Mouse (Mus musculus): Measurements from ENCODE around the gene Carns1. TPM values are rescaled to one million over a fixed set of nuclear protein-coding genes. Genes with fewer than 3 reads are reported as not detected.

Gene Carns1
- 1 to 10 TPM; 6.1 to 7.2 TPM for polyA plus RNA-seq (2017; shearing (Covaris generic))

DNA sequence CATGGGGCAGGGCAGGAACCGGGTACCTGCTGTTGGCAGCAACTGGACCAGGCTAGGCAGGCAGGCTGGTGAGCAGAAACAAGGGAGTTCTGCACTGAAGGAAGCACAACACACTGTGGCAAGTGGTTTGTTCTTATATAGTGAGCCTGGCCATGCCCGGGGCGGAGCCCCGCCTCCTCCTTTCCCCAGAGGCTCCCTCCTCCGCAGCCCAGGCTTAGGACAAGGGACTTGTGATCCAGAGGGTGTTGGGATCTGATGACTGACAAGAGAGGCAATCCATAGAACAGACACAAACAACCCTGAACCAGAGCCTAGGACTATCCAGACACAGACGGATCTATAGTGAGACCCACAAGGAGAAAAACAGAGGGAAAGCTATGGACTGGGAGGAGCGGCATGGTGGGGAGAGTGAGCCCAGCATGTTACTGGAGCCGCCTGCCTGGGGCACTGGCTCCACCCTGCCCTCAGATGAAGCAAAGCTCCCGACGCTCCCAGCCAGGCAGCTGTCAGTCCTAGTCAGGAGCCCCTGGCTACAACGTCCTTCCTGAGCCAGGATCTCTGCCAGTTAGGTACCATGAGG lies at the start of gene Carns1:
TSS of gene Carns1 (minus strand) at position 112 of the 580 bp plus-strand sequence.
- ATAC-seq = no peak

DNA sequence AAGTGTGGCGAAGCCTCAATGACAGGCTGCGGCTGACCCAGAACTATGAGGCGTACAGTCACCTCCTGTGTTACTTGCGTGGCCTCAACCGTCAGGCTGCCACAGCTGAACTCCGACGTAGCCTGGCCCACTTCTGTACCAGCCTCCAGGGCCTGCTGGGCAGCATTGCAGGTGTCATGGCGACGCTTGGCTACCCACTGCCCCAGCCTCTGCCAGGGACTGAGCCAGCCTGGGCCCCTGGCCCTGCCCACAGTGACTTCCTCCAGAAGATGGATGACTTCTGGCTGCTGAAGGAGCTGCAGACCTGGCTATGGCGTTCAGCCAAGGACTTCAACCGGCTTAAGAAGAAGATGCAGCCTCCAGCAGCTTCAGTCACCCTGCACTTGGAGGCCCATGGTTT lies 46.9 kb upstream of the Carns1 start:
- no peak for ATAC-seq

DNA sequence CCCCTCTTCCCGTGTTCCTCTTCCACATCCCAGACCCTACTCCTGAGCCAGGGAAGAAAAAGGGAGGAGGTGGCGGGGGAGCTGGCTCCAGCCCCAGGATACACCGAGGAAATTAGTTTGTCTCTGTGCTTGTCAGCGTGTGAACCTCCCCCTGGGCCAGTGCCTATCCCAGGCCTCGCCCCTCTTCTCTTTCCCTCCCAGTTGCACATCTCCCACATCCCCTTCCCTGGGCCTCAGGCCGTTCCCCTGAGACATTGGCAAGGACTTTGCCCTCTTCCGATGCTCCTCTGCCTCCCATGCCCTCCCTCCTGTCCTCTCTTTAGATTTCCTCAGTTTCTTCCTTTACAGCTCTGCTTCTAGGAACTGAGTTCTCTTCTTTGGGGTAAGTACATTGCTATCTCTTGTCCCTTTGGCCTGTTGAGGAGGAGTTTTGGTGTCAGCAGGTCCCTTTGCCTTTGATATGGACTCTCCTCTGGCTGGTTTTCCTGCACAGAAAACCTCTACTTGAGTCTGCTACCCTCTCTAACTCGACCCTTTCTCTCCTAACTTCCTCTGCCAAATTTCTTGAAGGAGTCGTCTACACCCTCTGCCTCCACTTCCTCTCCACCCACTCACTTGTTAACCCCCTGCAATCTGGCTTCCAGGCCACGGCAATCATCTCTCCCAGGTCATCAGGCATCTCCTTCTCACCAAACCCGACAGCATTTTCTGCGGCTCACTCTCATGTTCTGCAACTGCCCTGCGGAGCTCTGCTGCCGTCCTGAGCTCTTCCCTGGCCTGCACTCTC lies 45.9 kb upstream of the Carns1 start:
- no peak for ATAC-seq

DNA sequence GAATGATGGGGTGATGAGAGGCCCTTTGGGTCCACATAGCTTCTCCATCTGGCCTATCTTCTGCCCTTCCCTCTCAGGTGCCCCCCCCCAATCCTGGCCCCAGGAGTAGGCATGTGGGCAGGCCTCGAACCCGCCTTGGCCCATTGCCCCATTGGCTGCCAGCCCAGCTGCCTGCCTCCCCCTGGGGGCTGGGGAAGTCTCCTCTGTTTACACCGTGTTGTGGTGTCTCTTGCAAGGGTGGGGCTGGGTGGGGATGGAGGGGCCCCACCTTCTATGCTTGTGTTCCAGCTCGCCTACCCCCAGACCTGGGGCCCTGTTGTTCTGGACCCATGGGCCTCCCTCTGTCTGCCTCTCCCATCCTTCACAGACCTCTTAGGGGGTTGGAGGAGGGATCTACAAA lies 45.1 kb upstream of the Carns1 start:
- no peak for ATAC-seq

DNA sequence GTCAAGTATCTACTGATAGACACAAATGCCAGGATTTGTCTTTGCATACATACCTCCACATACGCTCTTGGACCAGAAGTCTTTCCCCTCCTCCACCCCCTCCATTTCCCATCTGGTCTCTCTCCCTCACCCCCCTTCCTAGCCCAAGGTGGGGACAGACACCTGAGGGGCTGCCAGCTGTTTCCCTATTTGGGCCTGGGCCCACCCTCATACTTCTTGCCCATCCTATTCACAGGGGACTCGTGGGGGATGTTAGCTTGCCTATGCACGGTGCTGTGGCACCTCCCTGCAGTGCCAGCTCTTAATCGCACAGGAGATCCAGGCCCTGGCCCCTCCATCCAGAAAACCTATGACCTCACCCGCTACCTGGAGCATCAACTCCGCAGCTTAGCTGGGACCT lies 44.7 kb upstream of the Carns1 start:
- no peak for ATAC-seq

DNA sequence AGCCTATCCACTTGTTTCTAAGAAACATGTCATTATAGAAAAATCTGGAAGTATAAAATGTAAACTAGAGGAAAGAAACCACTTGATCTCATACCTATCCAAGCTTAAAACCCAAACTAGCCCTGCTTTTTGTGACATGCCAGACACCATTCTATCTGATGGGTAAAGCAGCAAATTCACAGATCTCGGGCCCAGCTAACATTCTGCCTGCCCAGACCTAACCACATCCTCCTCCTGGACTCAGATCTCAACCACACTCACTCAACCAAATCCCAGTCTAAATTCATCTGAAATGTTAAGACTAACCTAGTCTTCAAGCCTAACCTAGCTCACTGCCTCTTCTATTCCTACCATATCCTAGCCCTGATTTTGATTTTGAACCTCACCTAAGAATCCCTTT lies 43.5 kb upstream of the Carns1 start:
- ATAC-seq = peak; percentile 40

DNA sequence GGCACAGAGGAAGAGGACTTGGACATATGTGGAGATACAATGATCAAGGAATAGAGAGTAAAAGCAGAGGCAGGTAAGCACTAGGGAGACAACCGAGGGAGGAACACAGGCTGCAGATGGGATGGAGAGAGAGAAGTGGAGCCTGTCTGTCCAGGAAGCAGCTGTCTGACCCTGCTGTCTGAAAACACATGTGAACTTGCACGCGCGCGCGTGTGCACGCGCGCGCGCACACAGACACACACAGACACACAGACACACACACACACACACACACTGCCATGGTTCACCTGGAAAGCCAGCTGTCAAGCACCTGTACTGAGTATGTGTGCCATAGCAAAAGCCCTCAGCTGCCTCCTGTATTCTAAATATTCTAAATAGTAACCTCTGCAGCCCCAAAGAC lies 43.0 kb upstream of the Carns1 start:
- ATAC-seq = no peak

DNA sequence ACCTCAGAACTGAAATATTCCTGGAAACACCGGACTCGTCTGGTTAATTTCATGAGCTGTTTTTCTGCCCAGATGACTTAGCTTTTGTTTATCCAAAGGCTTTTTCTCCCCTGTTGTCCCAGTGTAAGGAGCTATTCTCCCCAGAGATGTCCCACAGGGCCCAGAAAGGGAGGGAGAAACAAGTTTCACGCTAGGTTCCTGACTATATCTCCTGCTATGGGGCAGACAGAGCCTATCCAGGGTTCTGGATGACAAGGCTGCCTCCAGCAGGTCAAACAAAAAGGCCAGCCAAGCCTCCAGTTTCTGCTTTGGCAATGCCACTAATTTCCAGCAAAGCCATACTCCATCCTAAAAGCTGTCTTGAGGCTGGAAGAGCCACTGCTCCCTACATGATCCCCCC lies 42.6 kb upstream of the Carns1 start:
- no peak for ATAC-seq

DNA sequence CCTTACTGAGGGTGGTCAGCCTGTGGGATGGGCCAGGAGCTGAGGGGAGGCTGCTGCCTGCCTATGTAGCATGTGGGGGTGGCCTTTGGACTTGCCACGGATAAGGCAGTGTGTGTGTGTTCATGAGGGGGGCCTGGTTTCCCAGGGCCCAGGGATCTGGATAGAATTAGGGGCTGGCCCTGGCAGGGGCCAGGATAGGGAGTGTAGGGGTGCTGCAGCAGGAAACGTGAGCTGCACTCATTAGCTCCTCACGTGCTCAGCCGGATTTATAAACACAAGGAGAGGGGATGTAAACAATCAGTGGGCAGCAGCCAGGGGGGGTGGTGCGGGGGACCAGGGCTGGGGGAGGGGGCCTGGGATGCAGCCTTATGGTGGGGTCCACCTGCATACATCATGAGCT lies 41.9 kb upstream of the Carns1 start:
- ATAC-seq = no peak

DNA sequence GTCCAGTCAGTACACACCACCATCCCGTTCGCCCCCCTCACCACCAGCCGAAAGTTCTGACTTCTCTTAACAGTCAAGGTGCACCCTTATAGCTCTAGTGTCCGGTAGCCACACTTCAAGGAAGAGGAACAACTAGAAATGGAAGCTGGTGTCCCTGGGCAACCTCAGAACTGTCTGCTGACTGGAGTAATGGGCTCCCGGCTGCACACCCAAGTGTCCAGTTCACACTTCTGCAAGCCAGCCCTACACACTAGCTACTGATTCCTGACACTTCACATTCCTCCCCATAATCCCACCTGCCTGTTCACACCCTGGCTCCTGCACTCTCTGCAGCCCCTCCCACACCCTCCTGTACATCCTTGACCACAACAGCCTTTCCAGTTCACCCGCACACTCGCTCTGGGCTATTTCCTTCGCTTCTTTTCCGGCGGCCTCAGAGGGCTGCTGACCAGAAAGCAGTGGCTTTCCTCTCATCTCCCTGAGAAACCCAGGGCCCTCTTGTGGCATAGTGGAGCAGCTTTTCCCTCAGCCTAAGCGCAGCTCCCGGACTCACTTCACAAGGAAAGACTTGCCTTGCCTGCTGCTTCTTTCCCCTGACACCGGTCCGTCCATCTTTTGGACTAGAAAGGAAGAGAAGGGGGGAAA lies 40.9 kb upstream of the Carns1 start:
- no peak for ATAC-seq

DNA sequence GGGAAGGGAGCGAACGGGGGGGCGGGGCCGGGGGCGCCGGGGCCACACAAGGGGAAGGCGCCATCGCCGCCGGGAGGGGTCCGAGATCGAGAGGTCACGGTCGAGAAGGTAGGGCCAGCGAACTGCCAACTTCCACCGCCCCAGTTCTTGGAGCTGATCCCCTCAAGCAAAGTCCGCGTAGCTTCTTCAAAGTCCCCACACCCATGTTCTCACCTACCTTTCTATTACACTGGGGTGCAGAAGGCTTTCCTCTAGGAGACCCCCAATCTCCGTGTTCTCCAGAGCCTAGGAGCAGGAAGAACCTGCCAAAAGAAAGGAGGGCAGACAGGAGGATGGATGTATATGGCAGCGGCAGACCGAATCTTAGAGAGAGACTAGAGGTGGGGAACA lies 40.2 kb upstream of the Carns1 start:
- no peak for ATAC-seq

DNA sequence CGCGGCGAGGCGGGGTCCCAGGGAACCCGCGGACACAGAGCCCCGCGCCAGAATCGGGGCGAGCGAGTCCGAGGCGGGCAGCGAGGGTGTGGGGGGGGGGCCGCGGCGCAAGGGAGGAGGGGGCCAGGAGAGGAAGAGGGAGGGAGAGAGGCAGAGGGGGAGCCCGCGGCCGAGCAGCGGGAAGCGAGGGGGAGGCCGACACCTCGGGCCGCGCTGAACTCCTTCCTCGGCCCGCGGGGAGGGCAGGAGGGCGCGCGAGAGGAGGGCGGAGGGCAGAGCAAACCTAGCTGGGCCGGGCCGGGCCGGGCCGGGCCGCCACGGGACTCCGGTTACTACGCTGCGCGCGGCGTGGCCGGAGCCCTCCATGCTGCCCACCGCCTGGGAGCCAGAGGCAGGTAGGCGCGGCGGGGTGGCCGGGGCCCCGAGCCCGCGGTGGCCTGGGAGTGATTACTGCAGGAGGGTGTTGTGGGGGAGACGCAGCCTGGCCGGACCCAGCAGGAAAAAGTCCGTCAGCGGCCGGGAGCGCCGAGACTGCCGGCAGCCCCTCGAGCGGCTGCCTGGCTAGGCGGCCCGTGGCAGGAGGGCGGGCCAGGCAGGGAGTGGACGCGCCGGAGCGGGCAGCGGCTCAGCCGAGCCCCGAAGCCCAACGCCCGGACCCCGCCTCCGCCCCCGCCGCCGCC lies 39.6 kb upstream of the Carns1 start:
- ATAC-seq = peak; percentile 33

DNA sequence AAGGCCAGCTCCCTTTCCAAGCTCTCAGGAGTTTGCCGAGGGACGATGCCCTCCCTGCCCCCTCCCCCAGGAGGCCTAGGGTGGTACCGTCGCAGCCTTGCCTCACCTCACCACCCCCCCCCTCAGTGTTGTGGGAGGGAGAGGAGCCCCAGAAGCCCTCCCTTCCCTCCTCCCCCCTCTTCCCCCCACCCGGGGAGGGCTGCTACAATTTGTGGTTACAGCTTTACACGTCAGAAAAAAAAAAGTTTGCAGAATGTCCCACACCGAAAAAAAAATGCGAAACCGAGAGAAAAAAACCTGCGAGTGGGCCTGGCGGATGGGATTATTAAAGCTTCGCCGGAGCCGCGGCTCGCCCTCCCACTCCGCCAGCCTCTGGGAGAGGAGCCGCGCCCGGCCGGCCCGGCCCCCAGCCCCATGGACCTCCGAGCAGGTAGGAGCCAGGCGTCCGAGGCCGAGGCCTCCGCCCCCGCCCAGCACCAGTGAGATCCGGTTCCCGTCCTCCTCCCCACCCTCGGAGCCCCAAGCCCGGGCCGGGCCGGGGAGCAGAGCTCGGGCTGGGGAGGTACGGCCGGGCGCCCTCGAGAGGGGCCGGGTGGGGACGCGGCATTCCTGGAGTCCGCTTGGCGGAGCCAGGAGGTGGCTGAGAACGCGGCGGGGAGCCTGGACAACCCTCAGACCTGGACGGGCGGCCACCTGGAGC lies 38.9 kb upstream of the Carns1 start, which contains the start of the genes Clcf1 and AC109138.7:
TSS of gene Clcf1 (plus strand) at position 168 of the 700 bp plus-strand sequence.
TSS of gene AC109138.7 (plus strand) at position 287 of the 700 bp plus-strand sequence.
- peak; percentile 69 for ATAC-seq

DNA sequence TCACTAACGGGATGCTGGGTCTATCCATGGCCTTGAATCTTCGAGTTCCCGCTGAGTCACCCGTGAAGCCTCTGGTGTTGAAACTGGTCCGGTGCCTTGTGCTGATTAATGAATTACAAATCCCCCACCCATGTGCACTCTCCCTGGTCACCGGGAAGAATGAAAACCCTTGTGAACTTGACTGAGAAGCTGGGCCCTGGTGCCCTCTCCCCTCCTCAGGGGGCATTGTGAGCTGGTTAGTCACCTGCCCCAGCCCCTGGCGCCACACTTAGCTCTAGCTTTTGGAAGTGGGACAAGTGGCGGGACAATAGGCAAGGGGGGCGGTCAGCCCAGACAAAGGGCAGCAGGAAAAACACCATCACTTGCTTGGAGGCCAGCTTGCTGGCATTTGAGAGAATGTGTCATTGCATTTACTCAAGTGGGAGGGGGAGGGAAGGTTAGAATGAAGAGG lies 38.3 kb upstream of the Carns1 start:
- no peak for ATAC-seq

DNA sequence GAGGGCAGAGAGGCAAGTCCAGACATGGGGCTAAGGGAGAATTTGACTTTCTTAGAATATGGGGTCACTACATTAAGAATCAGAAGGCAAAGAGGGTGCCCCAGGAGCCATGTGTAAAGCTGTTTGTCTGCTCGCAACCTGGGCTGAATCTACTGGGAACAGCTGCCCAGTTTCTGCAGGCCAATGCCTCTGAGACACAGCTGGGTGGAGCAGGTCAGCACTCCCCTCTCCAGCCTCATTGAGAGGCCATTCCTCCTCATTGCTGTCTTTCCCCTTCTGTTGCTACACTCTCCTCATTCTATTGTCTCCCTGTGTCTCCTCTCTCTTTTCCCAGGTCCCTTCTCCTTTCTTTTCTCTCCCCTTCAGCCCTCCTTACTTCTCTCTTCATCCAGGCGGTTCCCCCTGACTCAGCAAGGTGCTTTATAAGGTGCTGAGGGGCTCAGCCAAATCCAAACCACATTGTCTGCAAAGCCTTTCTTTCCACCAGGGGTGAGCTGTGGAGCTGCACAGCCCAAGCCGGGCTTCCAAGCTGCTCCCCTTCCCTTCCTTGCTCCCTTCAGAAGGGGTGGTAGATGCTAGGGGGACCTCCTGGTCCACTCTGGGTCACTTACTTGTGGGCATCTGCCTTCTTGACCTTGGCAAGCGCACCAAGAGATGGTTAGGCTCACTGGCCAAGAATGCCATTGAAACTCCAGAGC lies 36.8 kb upstream of the Carns1 start:
- no peak for ATAC-seq

DNA sequence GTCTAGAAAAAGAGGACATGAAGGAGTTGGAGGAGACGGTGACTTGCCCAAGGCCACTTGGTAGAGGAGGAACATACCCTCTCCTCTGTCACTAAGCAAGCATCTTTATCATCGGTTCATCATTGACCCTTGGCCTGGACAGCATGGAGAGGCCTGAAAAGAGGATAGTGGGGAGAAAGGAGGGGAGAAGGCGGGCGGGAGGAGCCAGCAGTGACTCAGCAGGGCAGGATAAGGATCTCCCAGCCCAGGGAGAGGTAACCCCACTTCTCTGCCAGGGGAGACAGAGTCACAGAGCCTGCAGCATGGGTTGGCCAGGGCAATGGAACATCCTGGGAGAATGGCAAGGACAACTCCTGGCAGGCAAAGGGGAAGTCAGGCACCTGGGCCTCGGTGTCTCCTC lies 33.3 kb upstream of the Carns1 start:
- ATAC-seq = no peak

DNA sequence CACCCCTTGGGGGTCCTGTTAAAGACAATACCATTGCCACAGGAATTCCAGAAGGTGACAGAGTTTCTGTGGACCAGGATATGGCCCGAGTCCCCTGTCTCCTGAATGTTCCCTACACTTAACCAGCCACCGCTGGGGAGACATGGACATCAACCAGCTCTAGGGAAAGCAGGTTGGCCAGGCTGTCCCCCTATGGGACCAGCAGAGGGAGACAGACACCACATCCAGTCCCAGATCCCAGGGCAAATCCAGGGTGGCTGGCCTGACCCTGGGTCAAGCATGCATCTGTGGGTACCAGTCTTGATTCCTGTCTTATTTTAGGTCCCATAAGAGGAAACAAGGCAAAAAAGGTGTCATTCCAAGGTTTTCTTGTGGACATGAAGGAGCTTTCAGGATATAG lies 31.7 kb upstream of the Carns1 start:
- ATAC-seq = no peak

DNA sequence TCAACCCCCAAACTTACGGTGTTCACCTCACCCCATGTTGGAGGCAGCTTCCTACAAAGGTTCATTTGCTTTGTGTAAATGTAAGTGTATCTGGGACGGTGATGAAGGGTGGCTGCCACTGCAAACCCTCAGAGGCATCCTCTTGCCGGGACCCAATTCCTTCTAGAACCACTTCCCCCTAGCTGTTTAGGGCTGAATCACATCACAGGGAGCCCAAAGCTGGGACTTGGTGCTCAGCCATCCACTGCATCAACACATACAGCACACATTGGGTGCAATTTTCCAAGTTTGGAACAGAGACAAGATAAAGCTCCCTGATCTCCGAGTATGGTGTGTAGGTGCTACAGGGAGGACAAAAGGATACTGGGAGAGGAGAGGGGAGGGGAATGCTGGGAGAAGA lies 29.6 kb upstream of the Carns1 start:
- no peak for ATAC-seq

DNA sequence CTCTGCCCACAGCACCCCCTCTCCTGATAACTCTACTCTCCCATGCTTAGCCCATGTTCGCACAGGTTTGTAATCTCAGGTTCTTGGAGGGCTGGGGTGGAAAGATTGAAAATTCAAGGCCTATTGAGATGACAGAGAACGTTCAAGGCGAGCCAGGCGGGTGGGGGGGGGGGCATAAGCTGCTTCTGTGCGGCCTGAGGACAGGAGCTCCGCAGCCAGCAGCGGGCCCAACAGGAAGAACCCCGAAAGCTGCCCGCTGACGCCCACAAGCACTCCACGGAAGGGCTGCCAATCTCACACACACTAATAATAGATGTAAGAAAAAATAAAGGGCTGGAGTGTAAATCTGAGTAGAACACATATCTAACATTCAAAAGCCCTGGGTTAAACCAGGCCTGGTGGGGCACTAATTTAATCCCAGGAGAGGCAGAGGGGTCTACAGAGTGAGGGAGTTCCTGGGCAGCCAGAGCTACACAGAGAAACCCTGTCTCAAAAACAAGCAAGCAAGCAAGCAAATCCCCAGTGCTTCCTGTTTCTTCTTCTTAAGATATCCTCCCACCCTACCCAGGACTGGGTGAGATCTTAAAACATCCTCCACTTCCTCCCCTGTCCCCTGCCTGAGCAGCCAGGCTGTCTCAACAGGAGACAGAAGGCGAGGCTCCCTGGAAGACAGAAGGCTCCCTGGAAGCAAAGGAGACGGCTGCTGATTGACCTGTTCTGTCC lies 28.5 kb upstream of the Carns1 start:
- ATAC-seq = peak; percentile 47

DNA sequence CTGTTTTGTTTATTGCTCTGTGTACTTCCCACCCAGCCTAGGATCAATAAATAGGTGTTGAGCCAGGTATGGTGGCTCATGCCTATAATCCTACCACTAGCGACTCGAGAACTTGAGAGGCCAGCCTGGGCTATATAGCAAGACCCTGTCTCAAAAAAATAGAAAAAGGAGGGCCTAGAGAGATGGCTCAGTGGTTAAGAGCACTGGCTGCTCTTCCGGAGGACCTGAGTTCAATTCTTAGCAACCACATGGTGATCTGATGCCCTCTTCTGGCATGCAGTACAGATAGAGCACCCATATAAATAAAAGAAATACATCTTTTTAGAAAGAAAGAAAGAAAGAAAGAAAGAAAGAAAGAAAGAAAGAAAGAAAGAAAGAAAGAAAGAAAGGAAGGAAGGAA lies 27.9 kb upstream of the Carns1 start:
- ATAC-seq = peak; percentile 32

DNA sequence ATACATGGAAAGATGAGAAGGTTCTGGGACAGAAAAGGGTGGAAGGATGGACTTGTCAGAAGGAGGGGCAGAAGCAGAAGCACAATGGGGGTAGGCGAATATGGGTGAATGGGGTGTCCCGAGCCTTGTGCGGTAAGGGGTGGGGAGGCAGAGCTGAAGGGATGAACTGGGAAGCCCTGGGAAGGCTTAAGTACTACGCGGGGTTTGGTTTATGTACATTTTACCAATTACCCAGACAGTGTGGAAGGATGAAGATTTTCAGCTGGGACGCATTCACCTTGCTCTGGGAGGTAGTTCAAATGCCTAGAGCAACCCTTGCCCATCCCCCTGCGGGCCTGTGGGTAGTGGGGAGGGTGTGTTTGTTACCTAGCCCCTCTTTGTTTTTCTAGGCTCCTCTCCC lies 26.9 kb upstream of the Carns1 start:
- no peak for ATAC-seq
